Mouse (Mus musculus): Measurements from ENCODE around the gene Rhox6.

GRCm38 (mm10) chrX:37809396-37809795 is 17.3 kb upstream of the Rhox6 start:
- no peak for TF ChIP-seq CTCF (IDR thresholded peaks at IDR 0.05; ENCODE audit: borderline replicate concordance, insufficient read depth, low read length)
- TF ChIP-seq POLR2A (IDR thresholded peaks at IDR 0.05; ENCODE audit: low read depth, low read length), result no peak

Measured in embryonic fibroblast, embryonic 13.5 days (primary cell).